Mouse (Mus musculus): ENCODE results near the gene Myt1.

DNA sequence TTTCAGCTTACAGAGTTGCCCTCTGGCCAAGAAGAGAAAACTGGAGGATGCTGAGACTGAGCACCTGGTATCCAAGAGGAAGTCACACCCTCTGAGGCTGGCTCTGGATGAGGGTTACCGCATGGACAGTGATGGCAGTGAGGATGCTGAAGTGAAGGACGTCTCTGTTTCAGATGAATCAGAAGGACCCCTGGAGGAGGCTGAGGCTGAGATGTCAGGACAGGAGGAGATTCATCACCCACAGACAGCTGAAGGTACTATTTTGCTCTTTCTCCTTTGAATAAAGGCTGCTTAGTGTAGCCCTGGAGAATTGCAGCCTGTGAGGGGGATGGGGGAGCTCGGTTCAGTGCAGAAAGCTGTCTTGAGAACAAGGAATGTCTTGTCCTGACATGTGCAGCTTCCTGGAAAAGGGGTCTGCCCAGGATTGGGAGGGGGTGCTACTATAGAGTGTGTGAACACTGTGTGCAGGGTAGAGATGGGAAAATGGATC lies 32.6 kb downstream of the Myt1 start:
- TF ChIP-seq CTCF (IDR thresholded peaks at IDR 0.05) (no peak), EP300 (IDR thresholded peaks at IDR 0.05) (no peak)

Data from lung, postnatal 0 days (tissue).